Mouse (Mus musculus): ENCODE results near the gene Nav2. TPM values are rescaled to one million over a fixed set of nuclear protein-coding genes. Genes with fewer than 3 reads are reported as not detected.

Nav2 gene
- total and polyA plus RNA-seq, 2 experiments from 2014 or later, result 16.3 to 44.0 TPM

- TF ChIP-seq CTCF (IDR thresholded peaks at IDR 0.05; ENCODE audit: low read depth), result no peak
- Histone ChIP-seq H3K4me1 (ENCODE audit: insufficient read depth) (peaks cover 5% of the 10 kb centered on the region; the same call in 1 of the 2 replicates), H3K4me3 (ENCODE audit: low read depth, low read length) (no peak overlapping the region), H3K36me3 (ENCODE audit: insufficient read depth) (0 out of 2 replicates have a peak, but pooled peaks cover 3% of the 10 kb centered on the region), H3K9me3 (ENCODE audit: low read length) (no peaks in the 10 kb centered on the region), H3K9ac (no peak overlapping the region), H3K4me2 (ENCODE audit: low read depth) (no peak overlapping the region), H3K27me3 (ENCODE audit: insufficient read depth, low read length) (no peaks in the 10 kb centered on the region), H3K27ac (ENCODE audit: low read depth, low read length) (no peak overlapping the region)
- no peak for DNase-seq
- 87% methylated on average over 6 of the region's 6 CpGs for WGBS
- ATAC-seq, result no peak
Observed at GRCm38 (mm10) chr7:49258088-49258487, 349.6 kb downstream of the Nav2 start.

- H3K27ac ChIP-seq (ENCODE audit: low read depth, low read length), result no peak overlapping the region
- H3K9me3 ChIP-seq (ENCODE audit: low read length), result no peaks in the 10 kb centered on the region
- 46% methylated on average over 13 of the region's 13 CpGs for WGBS
- peaks cover 13% of the 10 kb centered on the region for H3K4me1 ChIP-seq (ENCODE audit: insufficient read depth)
- no peaks in the 10 kb centered on the region for H3K27me3 ChIP-seq (ENCODE audit: insufficient read depth, low read length)
- no peak for DNase-seq
- peak; percentile 62 for ATAC-seq
- TF ChIP-seq CTCF (IDR thresholded peaks at IDR 0.05; ENCODE audit: low read depth), result no peak
- no peaks in the 10 kb centered on the region for H3K36me3 ChIP-seq (ENCODE audit: insufficient read depth)
- H3K9ac ChIP-seq, result no peak overlapping the region
- no peak overlapping the region for H3K4me3 ChIP-seq (ENCODE audit: low read depth, low read length)
- no peak overlapping the region for H3K4me2 ChIP-seq (ENCODE audit: low read depth)
Observed at GRCm38 (mm10) chr7:49261941-49262511, 353.5 kb downstream of the Nav2 start.

- Histone ChIP-seq H3K36me3 (ENCODE audit: insufficient read depth) (no peaks in the 10 kb centered on the region), H3K27me3 (ENCODE audit: insufficient read depth, low read length) (no peaks in the 10 kb centered on the region), H3K4me1 (ENCODE audit: insufficient read depth) (peaks cover 26% of the 10 kb centered on the region), H3K4me3 (ENCODE audit: low read depth, low read length) (no peak overlapping the region), H3K27ac (ENCODE audit: low read depth, low read length) (0 out of 2 replicates have a peak overlapping the region, but pooled peaks have one; percentile 10), H3K9me3 (ENCODE audit: low read length) (no peaks in the 10 kb centered on the region), H3K9ac (no peak overlapping the region), H3K4me2 (ENCODE audit: low read depth) (no peak overlapping the region)
- WGBS, result 37% methylated on average over 6 of the region's 6 CpGs
- no peak for TF ChIP-seq CTCF (IDR thresholded peaks at IDR 0.05; ENCODE audit: low read depth)
- DNase-seq (peak; percentile 65), ATAC-seq (no peak)
Observed at GRCm38 (mm10) chr7:49266422-49266821, 357.9 kb downstream of the Nav2 start.

GRCm38 (mm10) chr7:49267621-49268325 lies 359.3 kb downstream of the Nav2 start:
- H3K4me3 ChIP-seq (ENCODE audit: low read depth, low read length), result no peak overlapping the region
- H3K4me2 ChIP-seq (ENCODE audit: low read depth), result peak overlapping the region; percentile 21; the same call in 1 of the 2 replicates
- ATAC-seq, result peak; percentile 83
- H3K9ac ChIP-seq, result peak overlapping the region; percentile 22; the same call in 1 of the 2 replicates
- H3K9me3 ChIP-seq (ENCODE audit: low read length), result no peaks in the 10 kb centered on the region
- peak overlapping the region; percentile 91 for H3K27ac ChIP-seq (ENCODE audit: low read depth, low read length)
- H3K36me3 ChIP-seq (ENCODE audit: insufficient read depth), result no peaks in the 10 kb centered on the region
- H3K4me1 ChIP-seq (ENCODE audit: insufficient read depth), result peaks cover 26% of the 10 kb centered on the region
- DNase-seq, result peak; percentile 78
- no peaks in the 10 kb centered on the region for H3K27me3 ChIP-seq (ENCODE audit: insufficient read depth, low read length)
- TF ChIP-seq CTCF (IDR thresholded peaks at IDR 0.05; ENCODE audit: low read depth), result no peak
- 50% methylated on average over 12 of the region's 12 CpGs for WGBS

- peak overlapping the region; percentile 21; the same call in 1 of the 2 replicates for H3K4me2 ChIP-seq (ENCODE audit: low read depth)
- no peaks in the 10 kb centered on the region for H3K9me3 ChIP-seq (ENCODE audit: low read length)
- H3K9ac ChIP-seq, result peak overlapping the region; percentile 22; the same call in 1 of the 2 replicates
- no peak for TF ChIP-seq CTCF (IDR thresholded peaks at IDR 0.05; ENCODE audit: low read depth)
- 47% methylated on average over 9 of the region's 9 CpGs for WGBS
- H3K36me3 ChIP-seq (ENCODE audit: insufficient read depth), result no peaks in the 10 kb centered on the region
- no peak overlapping the region for H3K4me3 ChIP-seq (ENCODE audit: low read depth, low read length)
- peak; percentile 61 for ATAC-seq
- peak overlapping the region; percentile 91 for H3K27ac ChIP-seq (ENCODE audit: low read depth, low read length)
- DNase-seq, result peak; percentile 75
- peaks cover 26% of the 10 kb centered on the region for H3K4me1 ChIP-seq (ENCODE audit: insufficient read depth)
- no peaks in the 10 kb centered on the region for H3K27me3 ChIP-seq (ENCODE audit: insufficient read depth, low read length)
Observed at GRCm38 (mm10) chr7:49268401-49268921, 359.9 kb downstream of the Nav2 start.

- Histone ChIP-seq H3K27ac (ENCODE audit: low read depth, low read length) (0 out of 2 replicates have a peak overlapping the region, but pooled peaks have one; percentile 21), H3K27me3 (ENCODE audit: insufficient read depth, low read length) (no peaks in the 10 kb centered on the region), H3K4me1 (ENCODE audit: insufficient read depth) (peaks cover 31% of the 10 kb centered on the region), H3K9me3 (ENCODE audit: low read length) (no peaks in the 10 kb centered on the region), H3K9ac (no peak overlapping the region), H3K4me3 (ENCODE audit: low read depth, low read length) (no peak overlapping the region), H3K36me3 (ENCODE audit: insufficient read depth) (no peaks in the 10 kb centered on the region), H3K4me2 (ENCODE audit: low read depth) (no peak overlapping the region)
- ATAC-seq (no peak), DNase-seq (no peak)
- 74% methylated on average over 11 of the region's 11 CpGs for WGBS
- TF ChIP-seq CTCF (IDR thresholded peaks at IDR 0.05; ENCODE audit: low read depth), result no peak
Observed at GRCm38 (mm10) chr7:49270855-49271254, 362.3 kb downstream of the Nav2 start.
